Mouse (Mus musculus): ENCODE measurements around the gene Fcgr4.

Fcgr4 gene

DNA sequence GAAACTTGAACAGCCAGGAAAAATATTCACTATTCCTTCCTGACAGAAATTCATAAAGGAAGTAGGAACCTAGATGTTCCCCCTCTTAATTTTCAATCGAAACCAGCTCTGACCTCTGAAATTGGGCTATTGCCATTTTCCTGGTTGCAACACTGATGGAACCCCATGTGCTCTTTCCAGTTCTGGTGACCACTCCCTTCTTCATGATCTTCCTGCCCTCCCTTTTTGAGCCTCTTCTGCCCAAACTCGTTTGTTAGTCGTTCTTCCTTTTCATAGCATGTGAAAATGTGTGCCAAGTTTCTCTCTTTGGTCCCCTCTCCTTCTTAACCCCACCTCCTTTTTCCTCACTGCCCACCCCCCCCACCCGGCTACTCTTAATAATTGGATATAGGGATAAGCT, 7.0 kb upstream of the Fcgr4 start:
- no peak for DNase-seq (ENCODE audit: low spot score)

DNA sequence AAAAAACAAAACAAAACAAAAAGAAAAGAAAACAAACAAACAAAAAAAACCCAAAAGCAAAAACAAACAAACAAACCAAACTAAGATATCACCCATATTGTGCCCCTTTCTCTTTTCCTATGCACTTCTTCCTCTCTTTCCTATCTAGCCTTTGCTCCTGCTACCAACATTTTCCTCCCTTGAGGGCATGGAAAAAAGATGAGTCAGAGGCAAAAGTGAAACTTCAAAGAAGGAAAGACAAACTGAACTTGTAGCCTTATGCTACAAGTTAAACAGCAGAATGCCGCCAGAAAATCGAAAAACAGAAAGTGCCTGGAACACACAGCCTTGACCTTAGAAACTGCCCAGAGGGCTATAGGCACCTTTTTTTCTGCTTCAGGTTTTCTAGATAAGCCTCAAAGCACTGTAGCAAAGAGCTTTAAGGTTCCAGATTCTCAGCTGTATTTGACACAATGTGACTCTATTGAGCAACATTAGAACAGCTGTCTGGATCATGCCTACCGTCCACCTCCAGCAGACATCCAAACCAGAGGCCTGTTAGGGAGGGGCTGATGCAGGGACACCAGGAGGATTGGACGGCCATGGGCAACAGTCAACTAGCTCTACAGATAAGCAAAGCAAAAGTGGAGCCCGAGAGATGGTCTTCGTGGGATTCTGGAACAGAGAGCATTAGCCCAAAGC, 1.9 kb upstream of the Fcgr4 start:
- DNase-seq (ENCODE audit: low spot score) = no peak

DNA sequence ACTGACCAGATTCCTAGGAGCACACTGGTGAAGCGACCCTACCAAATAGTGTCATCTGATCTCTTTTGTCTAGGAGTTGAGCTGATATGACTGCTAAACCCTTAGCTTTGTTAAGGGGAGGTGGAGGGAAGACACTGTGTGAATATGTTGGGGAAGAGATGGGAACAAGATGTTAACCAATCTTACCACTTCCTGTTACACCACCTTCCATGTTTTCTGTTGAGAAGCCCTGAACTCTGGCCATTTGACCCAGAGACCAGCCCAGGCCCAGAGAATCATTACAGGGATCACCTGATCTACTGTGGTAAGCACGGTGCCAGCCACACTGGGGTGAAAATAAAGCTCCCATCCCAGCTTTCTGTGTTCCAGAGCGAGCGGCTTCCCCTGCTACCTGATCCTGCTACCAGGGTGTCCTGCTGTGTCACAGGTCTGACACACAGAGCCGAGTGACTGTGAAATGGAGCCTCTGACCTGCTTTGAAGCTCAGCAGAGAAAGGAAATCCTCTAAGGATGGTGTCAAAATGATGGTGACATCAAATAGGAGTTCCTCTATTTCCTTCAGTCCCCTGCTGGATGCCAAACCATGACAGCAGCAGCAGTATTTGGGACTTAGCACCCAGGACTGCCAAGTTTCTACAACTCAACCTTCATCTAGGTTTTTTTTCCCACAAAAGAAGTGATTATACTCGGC, 1.1 kb upstream of the Fcgr4 start:
- DNase-seq (ENCODE audit: low spot score) = no peak

DNA sequence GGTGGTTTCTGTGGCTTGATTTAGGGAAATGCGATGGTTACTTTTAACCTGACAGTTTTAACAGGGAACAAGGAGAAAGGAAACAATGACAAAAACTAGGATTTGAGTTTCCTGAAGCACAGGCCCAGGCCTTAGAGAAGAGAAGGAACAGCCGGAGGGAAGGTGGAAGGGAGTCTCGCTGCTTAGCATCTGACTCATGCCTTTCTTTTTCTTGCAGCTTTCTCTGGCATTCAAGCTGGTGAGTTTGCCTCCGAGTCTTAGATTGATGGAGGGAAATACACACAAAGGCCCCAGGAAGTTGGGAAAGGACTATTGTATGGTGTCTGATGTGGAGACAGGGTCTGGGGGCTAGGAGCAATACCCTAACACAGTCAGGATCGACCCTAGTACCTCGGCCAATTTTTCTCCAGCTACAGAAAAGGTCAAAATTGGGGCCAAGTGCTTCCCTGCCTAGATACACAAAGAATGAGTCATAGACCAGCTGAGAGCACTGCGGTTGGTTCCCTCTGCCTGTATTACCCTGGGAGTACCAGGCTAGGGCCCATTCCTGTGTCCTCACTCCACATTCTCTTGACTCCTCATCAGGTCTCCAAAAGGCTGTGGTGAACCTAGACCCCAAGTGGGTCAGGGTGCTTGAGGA, 711 bp downstream of the Fcgr4 start:
- DNase-seq (ENCODE audit: low spot score) = no peak

DNA sequence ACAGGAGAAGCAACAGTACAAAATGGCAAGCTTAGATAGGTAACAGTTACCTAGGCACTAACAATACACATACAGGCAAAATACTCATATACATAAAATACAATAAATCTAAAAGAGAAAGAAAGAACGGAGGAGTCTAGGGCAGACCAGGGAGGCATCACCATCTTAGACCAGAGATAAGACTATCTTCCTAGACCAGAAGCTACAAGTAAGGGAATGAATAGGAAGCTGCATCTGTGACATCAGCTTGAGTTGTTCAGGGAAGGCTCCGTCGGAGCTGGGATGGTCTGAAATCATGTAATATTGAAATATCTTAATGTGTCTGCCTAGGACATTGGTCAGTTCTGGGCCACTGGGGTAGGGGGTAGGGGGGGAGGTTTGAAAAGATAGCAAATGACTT, 13.0 kb downstream of the Fcgr4 start:
- DNase-seq (ENCODE audit: low spot score) = no peak

DNA sequence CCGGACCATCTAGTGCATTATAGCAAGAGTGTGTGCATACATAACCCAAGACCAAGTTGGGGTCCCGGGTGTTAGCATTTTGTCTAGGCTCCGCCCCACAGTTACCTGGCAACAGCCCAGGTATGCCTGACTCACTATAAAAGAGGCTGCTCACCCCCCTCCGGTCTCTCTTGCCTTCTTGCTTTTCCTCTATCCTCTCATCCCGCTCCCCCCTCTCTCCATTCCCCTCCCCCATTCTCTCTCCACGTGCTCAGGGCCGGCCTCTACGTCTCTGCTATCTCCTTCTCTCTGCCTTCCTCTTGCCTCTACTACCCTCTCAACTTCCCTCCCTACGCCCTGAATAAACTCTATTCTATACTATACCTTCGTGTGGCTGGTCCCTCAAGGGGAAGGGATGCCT, 14.0 kb downstream of the Fcgr4 start:
- no peak for DNase-seq (ENCODE audit: low spot score)

DNA sequence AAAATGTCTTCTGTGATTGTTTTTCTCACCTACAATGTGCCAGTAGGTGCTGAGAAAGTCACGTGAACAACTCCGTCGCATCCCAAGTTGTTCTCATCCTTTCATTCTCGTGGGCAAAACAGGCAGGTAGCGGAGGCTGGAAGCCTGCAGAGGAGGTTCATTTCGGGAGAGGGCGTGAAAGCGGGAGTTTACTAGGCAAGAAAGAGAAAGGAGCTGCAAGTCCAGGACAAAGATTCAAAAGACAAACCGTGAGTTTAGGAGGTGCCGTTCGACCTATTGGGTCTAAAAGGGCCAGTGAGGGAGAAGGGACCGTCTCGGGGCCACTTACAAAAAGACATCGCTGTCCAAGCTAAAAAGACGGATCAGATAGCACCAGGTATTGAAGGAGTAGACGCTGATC, 14.5 kb downstream of the Fcgr4 start:
- peak; percentile 6 for DNase-seq (ENCODE audit: low spot score)

DNA sequence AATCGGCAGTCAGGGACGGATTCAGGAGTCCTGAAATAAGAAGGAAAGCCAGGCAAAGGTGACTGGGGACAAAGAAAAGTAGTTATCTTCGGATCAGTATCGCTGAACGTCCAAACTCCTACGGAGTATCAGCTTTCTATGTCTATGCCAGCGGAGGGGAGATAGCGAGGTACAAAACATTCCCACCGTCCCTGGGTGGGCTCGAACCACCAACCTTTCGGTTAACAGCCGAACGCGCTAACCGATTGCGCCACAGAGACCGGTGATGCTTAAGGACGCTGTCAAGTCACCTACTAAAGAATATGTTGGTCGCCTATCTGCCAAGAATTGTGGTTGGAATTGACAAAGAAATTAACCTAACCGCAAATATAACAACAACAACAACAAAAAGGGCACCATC, 15.0 kb downstream of the Fcgr4 start:
- DNase-seq (ENCODE audit: low spot score) = peak; percentile 79

DNA sequence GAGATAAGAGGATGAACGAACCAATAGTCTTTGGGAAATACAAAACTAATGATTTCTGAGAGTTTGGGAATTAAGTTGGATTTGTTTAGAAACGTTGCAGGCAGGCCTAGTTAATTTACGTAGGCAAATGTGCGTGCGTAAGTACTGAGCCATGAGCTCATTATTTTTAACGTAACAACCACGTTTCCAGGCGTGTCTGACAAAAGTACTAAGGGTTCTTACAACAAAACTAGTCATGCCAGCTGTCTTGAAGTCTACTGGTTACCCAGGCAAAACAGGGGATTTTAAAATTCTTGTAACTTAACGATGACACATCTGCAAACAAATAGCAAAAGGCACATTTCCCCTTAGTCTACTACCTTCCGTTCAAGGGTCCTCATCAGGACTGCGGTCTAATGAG, 15.5 kb downstream of the Fcgr4 start:
- DNase-seq (ENCODE audit: low spot score) = no peak

DNA sequence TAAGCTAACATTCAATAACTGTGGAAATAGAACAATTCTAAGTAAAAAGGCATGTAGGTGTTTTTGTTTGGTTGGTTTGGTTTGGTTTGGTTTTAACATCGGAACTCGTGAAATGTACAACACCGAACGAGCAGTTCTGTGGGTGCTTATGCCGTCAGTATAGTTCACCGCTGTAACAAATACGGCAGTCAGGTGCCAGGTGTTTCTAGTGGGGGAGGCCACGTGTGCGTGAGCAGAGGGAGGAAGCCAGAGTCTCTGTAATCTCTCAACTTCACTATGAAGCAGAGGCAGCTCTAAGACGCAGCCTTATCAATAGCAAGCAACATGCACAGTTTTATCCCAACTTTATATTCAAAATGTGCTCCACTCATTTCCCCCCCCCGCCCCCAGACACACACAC, 16.9 kb downstream of the Fcgr4 start:
- DNase-seq (ENCODE audit: low spot score) = no peak

DNA sequence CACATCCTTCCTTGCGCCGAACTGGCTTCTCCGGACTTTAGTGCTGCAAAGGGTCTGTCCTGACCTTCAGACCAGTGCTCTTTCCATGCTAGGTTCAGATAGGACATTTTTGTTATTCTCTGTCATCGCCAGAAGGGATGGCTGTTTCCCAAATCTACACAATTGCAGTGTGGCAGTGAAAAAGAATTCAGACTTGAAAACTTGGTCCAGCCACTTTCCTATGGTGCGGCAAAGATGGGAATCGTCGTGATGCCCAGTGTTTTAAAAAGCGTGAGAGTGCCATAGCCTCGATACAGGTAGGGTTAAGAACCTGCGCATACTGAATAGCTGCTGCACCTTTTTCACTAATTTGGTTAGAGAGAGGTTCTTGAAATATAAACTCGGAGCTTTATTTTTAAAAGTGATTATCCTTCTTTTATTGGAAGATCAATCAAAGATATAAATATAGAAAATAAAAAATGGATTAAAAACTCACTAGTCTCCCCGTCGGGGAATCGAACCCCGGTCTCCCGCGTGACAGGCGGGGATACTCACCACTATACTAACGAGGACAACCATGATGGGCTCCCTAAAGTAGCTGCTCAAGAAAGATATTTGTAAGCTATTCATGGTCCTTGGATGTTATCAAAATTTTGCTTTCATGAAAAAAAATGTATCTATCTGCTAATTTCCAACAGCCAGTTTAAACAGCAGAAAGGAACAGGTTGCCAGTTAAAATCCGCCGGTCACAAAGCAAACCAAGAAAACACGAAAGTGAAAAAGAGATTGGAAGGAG, 18.0 kb downstream of the Fcgr4 start:
- peak; percentile 62 for DNase-seq (ENCODE audit: low spot score)

DNA sequence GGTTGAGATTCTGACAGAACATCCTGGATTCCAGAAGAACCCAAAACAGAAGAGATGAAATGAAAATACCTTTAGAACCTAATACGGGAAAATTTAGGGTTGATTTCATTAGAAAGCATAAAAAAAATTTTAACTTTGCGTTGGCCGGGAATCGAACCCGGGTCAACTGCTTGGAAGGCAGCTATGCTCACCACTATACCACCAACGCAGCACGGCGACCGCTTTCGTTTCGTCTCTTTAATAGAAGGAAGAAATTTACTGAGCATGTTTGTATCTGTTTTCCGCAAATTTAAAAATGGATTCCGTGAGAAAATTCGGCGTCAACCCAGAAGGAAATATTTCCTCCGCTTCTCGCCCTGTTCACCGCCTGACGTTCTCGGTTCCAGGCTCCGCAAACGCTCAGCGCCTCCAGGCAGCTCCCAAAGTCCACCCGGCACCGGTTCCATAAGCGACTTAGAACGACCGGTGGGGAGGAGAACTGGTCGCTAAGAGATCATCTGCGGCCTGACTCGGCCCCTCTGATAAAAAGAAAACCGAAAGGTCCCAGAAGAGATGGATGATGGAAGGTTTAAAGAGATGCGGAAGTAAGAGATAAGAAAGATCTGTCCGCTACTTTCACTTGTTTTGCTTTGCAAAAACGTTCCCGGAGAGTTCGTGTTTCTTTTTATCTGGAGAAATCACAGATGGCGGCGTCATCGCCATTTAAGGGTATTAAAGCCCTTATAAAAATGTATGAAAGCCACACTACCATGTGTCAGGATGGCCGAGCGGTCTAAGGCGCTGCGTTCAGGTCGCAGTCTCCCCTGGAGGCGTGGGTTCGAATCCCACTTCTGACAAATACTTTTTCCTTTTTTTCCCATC, 19.4 kb downstream of the Fcgr4 start:
- peak; percentile 82 for DNase-seq (ENCODE audit: low spot score)

DNA sequence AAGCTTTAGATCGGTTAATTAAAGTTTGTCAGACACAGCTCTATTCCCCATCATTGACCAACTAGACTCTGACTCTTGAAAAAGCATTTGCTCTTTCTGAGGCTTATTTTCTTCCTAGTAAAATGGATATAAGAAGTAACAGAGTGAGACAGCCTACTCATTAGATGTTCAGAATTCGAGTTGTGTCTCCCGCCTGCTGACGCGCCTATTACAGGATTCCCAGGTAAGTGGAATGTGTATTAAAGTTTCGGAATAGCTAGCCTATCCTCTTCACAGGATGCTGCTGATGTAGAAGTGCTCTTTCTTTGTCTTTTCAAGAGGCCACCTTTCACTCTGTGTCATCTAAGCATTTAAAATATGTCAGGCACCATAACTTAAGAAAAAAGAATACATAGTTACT, 20.4 kb downstream of the Fcgr4 start:
- no peak for DNase-seq (ENCODE audit: low spot score)

DNA sequence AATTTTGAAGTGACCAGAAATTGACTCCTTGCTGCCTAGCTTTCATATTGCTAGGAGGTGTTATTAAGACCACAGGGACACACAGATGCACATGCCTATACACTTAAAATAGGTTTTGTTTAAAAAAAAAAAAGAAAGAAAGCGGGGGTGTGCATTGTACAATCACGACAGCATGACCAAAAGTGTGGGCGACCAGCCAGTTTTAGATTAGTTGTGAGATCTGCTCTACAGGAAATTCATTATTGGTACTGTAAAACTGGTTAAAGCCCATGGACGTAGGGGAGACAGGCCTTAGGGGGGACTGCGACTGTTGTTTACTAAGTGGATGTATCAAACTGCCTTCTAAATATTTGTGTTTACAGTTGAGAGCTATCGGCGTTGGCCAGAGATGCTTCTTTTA, 21.2 kb downstream of the Fcgr4 start:
- no peak for DNase-seq (ENCODE audit: low spot score)

DNA sequence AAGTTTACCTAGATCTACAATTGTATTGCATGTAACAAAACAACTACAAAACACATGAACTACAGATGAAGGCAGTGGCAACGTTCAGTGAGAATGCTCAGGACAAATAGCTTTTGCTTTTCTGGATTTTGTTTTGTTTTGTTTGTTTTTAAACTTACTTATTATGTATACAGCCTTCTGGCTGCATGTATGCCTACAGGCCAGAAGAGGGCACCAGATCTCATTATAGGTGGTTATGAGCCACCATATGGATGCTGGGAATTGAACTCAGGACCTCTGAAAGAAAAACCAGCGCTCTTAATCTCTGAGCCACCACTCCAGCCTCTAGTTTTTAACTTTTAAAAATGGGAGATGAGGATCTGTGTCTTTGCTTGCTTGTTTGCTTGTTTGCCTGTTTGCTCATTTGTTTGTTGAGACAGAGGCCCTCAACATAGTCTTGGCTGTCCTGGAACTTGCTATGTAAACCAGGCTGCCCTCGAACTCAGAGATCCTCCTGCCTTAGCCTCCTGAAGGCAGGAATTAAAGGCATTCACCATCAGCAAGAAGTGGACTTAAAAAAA, 25.0 kb downstream of the Fcgr4 start:
- no peak for DNase-seq (ENCODE audit: low spot score)

DNA sequence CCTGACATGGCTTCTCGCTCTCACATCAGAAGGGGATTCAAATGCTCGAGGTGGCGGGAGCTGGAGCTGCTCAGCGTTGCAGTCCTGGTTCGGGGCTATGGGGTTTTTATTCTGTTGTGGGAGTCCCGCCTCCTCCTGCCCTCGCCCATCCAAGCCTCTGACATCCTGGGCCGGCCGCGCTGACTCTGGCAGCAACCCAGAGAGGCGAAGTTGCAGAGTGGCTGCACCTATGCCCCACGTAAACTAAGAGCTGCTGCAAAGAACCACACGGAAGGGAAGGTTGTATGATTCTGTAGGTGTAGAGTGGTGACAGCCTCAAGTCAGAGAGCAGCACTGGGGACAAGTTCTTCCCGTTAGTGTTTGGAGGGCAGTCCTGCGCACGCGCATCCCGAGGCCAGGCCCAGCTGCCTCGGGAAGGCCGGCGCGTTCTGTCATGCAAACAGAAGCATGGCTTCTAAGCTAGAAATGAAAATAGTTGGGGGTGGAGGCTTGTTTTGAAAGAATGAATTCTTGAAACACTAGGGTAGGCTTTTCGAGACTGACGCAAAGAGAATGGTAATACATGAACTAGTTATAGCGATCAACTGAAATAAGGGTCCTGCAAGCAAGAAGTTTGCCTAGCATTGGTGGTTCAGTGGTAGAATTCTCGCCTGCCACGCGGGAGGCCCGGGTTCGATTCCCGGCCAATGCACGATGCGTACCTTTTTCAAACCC, 25.8 kb downstream of the Fcgr4 start:
- peak; percentile 79 for DNase-seq (ENCODE audit: low spot score)

DNA sequence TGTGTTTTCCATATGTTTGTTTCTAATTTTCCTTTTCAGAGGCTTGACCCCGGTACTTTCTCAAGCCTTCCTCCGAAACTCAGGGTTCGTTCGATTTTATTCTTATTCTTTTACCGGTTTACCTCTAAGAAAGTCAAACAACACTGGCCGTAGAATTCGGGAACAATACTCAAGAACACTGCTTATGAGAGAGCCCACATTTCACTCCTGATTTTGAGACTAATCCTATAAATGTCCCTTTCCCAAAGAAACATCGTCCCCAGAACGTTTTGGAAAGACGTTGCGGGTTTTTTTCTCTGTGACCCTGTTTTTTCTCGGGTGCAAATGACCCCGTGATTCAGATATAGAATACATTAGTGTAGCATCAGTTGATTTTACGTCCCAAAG, 26.4 kb downstream of the Fcgr4 start:
- no peak for DNase-seq (ENCODE audit: low spot score)

DNA sequence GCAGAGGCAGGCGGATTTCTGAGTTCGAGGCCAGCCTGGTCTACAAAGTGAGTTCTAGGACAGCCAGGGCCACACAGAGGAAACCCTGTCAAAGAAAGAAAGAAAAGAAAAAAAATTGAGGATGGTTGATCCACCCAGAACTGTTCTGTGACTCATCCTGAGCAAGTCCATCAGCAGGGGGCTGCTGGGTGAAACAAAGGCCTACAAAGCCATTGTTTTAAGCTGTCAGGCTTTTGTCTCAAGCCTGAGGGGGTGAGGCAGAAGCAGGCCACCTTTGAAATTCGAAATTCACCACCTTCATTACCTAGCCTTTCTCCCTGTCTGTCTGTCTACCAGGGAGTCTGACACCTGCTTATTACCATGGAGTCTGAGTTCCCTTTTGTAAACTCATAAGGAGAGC, 27.8 kb downstream of the Fcgr4 start:
- no peak for DNase-seq (ENCODE audit: low spot score)

DNA sequence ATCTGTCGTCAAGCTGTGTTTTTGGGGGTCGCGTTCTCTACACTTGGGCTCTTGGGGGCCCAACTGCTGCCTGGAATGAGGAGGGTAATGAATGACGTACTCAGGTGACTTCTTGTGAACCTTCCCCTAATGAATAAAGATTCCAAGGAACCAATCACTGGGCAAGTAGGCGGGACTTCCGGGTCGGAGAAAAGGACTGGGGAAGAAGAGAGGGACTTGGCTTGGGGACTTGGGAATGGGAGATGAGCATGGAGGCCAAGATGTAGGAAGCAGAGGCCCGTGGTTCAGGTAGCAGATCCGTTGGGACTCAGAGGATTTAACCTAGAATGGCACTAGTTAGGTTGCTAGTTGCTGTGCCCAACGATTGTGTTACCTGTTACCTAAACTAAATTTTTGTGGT, 30.5 kb downstream of the Fcgr4 start:
- DNase-seq (ENCODE audit: low spot score) = no peak

DNA sequence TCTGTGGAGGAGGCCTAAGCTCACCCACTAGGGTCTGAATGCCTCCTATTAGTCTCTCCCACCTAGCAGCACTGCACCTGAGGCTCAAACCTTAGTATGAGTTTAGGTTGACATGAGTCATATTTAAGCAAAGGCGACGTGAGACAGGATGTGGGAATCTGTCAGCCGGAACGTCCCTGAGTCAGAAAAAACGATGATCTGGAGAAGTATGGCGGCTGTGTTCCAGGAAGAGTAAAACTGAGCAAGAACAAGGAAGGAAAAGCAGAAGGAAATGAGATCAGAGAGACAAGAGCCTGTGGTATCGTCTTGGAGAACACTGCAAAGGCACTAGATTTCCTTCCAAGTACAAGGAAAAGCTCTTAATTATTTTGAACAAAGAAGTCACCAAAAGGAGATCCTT, 32.1 kb downstream of the Fcgr4 start:
- DNase-seq (ENCODE audit: low spot score) = no peak

DNA sequence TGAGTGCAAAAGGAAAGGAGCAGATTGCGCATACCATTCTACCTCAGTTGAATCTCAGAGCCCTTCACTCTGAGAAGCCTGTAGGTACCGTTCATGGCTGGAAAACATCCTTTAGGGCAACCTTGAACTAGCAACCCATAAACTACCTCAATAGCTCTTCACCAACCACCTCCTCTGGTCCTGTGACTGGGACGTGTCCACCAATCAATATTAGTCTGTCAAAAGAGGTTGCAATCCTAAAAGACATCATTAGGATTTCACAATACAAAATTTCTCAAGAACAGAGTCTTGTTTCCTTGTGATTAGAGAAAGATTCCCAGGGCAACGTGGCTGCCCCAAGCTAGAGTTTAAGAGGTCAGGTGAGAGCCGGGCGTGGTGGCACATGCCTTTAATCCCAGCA, 34.6 kb downstream of the Fcgr4 start:
- DNase-seq (ENCODE audit: low spot score) = no peak
